Mouse (Mus musculus) layer of hippocampus, adult 9-10 months (tissue): Measurements from ENCODE around the gene Ttll10.

Experiments used
- DNase-seq: peaks from one replicate; pipeline ENCODE4 v3.0.0; 2022; ENCODE audit warnings: low spot score

Ttll10 gene

GRCm38 (mm10) chr4:156065156-156065894, 6.1 kb upstream of the Ttll10 start:
- no peak for DNase-seq

GRCm38 (mm10) chr4:156064510-156064897, 5.3 kb upstream of the Ttll10 start:
- no peak for DNase-seq

- no peak for DNase-seq
These were observed 4.8 kb upstream of the Ttll10 start for GRCm38 (mm10) chr4:156063861-156064509.

GRCm38 (mm10) chr4:156059713-156060112, 499 bp upstream of the Ttll10 start:
- no peak for DNase-seq

- DNase-seq, result no peak
These were observed 388 bp downstream of the Ttll10 start for GRCm38 (mm10) chr4:156058826-156059225.

GRCm38 (mm10) chr4:156057702-156058101, 1.5 kb downstream of the Ttll10 start:
- DNase-seq, result no peak

- DNase-seq, result no peak
These were observed 4.0 kb downstream of the Ttll10 start for GRCm38 (mm10) chr4:156055173-156055572.

- DNase-seq, result no peak
These were observed 4.6 kb downstream of the Ttll10 start for GRCm38 (mm10) chr4:156054606-156055005.

GRCm38 (mm10) chr4:156054130-156054529, 5.1 kb downstream of the Ttll10 start:
- DNase-seq, result no peak

- DNase-seq, result no peak
These were observed 6.1 kb downstream of the Ttll10 start for GRCm38 (mm10) chr4:156053113-156053512.

- DNase-seq, result no peak
These were observed 8.7 kb downstream of the Ttll10 start for GRCm38 (mm10) chr4:156050391-156050980.

- no peak for DNase-seq
These were observed 9.4 kb downstream of the Ttll10 start for GRCm38 (mm10) chr4:156049779-156050178.

GRCm38 (mm10) chr4:156044754-156045153, 14.5 kb downstream of the Ttll10 start:
- no peak for DNase-seq

GRCm38 (mm10) chr4:156034901-156035300, 24.3 kb downstream of the Ttll10 start:
- DNase-seq, result no peak

- no peak for DNase-seq
These were observed 24.9 kb downstream of the Ttll10 start for GRCm38 (mm10) chr4:156034301-156034700.

- no peak for DNase-seq
These were observed 25.6 kb downstream of the Ttll10 start for GRCm38 (mm10) chr4:156033476-156034119.

GRCm38 (mm10) chr4:156032856-156033255, 26.4 kb downstream of the Ttll10 start:
- DNase-seq, result no peak

GRCm38 (mm10) chr4:156031593-156032391, 27.4 kb downstream of the Ttll10 start:
- DNase-seq, result peak; percentile 35

GRCm38 (mm10) chr4:156031255-156031592, 28.0 kb downstream of the Ttll10 start:
- no peak for DNase-seq

GRCm38 (mm10) chr4:156030651-156031118, 28.5 kb downstream of the Ttll10 start:
- DNase-seq, result no peak

GRCm38 (mm10) chr4:156028580-156028979, 30.6 kb downstream of the Ttll10 start:
- no peak for DNase-seq

GRCm38 (mm10) chr4:156026013-156026412, 33.2 kb downstream of the Ttll10 start, which contains the start of gene Tnfrsf18:
Tnfrsf18 (plus strand) TSS chr4:156026164.
- no peak for DNase-seq
